Mouse (Mus musculus) urinary bladder, postnatal 36 days (tissue): ENCODE results near the gene A630010A05Rik.
"Not testable (repeated sequence)": the region's sequence is repeated elsewhere in the genome, so short reads cannot be mapped to it uniquely, and the experiment has no call there.

Source experiments
- DNase-seq, 2 experiments: peaks; one replicate each; pipeline ENCODE4 v3.0.0; 2022; ENCODE audit warnings: low spot score in 2 of 2, mixed read lengths in 1 of 2

A630010A05Rik gene

DNA sequence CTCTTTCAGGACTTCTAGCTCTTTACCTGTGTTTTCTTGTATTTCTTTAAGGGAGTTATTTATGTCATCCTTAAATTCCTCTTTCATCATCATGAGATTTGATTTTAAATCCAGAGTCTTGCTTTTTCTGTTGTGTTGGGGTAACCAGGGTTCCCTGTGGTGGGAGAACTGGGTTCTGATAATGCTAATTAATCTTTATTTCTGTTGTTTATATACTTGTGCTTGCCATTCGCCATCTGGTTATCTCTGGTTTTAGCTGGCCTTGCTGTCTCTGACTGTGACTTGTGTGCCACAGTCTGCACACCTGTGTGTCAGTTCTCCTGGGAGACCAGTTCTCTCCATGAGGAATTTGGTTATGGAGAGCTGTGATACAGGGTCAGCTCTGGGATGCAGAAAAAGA, at the start of gene A630010A05Rik:
Gene A630010A05Rik (plus strand): TSS at position 301 of the 400 bp plus-strand sequence.
- no peak for DNase-seq

DNA sequence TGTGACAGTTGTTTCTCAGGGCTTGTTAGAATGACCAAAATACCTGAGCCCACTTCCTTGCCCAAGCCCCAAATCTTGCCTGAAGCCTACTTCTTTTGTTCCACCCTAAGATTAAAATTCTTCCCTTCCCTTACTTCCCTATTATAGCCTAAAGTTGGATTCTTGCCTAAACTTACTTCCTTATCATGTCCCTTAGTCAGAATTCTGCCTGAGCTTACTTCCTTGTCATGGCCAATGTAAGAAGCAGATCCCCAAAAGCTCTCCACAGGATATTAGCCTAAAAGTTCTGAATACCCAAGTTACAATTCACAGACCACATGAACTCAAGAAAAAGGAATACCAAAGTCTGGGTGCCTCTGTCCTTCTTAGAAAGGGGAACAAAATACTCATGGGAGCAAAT, 26.4 kb upstream of the A630010A05Rik start:
- DNase-seq, result no peak

DNA sequence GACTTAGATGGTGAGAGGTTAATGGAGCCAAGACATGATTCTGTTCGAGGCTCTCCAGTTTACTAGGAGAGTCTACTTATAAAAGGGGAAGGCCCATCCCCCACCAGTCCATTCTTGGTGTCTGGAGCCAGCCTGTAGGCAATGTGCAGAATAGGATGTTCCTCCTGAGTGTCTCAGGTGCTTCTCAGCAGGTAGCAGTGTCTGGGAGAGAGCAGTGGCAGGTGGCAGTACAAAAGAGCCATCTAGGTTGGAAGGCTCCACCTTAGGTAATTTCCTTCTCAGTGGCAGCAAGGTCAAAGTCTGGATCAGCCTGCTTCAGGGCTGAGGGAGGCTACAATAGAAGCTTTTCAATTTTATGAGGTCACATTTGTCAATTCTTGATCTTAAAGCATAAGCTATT, 4.9 kb upstream of the A630010A05Rik start:
- DNase-seq, result not testable (repeated sequence)
